Comparison of ENCODE assay signal across 7 mouse cellular contexts in genomic region chr19:12573266-12574011, GRCm38 (mm10). TPM values are rescaled to one million over a fixed set of nuclear protein-coding genes. Genes with fewer than 3 reads are reported as not detected.
DNase-seq lines count a peak whose midpoint lies in the region; ATAC-seq and TF ChIP-seq lines count a peak whose summit lies in the region.

No protein-coding gene starts in this region.

- peak overlapping the region; percentile 36 for H3K4me3 ChIP-seq in embryonic facial prominence, embryonic 11.5 days (ENCODE audit: low read depth, low read length)
- H3K4me3 ChIP-seq in limb, embryonic 11.5 days (ENCODE audit: low read depth, low read length), result peak overlapping the region; percentile 29
- H3K4me3 ChIP-seq in midbrain, embryonic 13.5 days (replicated peaks), result peak overlapping the region; percentile 40
- H3K4me3 ChIP-seq in small intestine, adult 2 months (ENCODE audit: low read depth, low read length), result peak overlapping the region; percentile 49

- peak overlapping the region; percentile 59 for H3K4me2 ChIP-seq in embryonic facial prominence, embryonic 11.5 days (ENCODE audit: low read depth, low read length)
- H3K4me2 ChIP-seq in limb, embryonic 11.5 days (ENCODE audit: low read depth, severe bottlenecking), result peak overlapping the region; percentile 53
- peak overlapping the region; percentile 60 for H3K4me2 ChIP-seq in midbrain, embryonic 13.5 days (replicated peaks)

- no peaks in the 10 kb centered on the region for H3K9me3 ChIP-seq in embryonic facial prominence, embryonic 11.5 days (replicated peaks; ENCODE audit: control insufficient read depth, low read length)
- no peaks in the 10 kb centered on the region for H3K9me3 ChIP-seq in limb, embryonic 11.5 days (ENCODE audit: control insufficient read depth, low read length)
- H3K9me3 ChIP-seq in midbrain, embryonic 13.5 days, result no peaks in the 10 kb centered on the region

- DNase-seq in adrenal gland, adult 8-10 months, result peak; percentile 74
- DNase-seq in embryonic facial prominence, embryonic 11.5 days (ENCODE audit: low spot score), result peak; percentile 88
- peak; percentile 100 for DNase-seq in heart, adult 11 months
- peak; percentile 86 for DNase-seq in kidney, adult 11 months
- DNase-seq in limb, embryonic 11.5 days (ENCODE audit: low spot score), result peak; percentile 72

- H3K9ac ChIP-seq in embryonic facial prominence, embryonic 11.5 days (replicated peaks; ENCODE audit: low read length), result peak overlapping the region; percentile 52
- peak overlapping the region; percentile 37 for H3K9ac ChIP-seq in limb, embryonic 11.5 days (ENCODE audit: low read length)
- H3K9ac ChIP-seq in midbrain, embryonic 13.5 days (replicated peaks), result peak overlapping the region; percentile 56

- no peaks in the 10 kb centered on the region for H3K27me3 ChIP-seq in embryonic facial prominence, embryonic 11.5 days (ENCODE audit: control insufficient read depth, insufficient read depth, low read length)
- H3K27me3 ChIP-seq in limb, embryonic 11.5 days (ENCODE audit: control insufficient read depth, insufficient read depth, low read length), result no peaks in the 10 kb centered on the region
- no peaks in the 10 kb centered on the region for H3K27me3 ChIP-seq in midbrain, embryonic 13.5 days
- no peaks in the 10 kb centered on the region for H3K27me3 ChIP-seq in small intestine, adult 2 months (ENCODE audit: control insufficient read depth, insufficient read depth, low read length)

- ATAC-seq in embryonic facial prominence, embryonic 11.5 days (replicated peaks; ENCODE audit: insufficient number of reproducible peaks, low FRiP score, low TSS enrichment, low read depth), result peak; percentile 99
- ATAC-seq in limb, embryonic 11.5 days (ENCODE audit: insufficient number of reproducible peaks, low FRiP score, low TSS enrichment, low read depth), result peak; percentile 96
- ATAC-seq in midbrain, embryonic 13.5 days, result peak; percentile 100

- H3K4me1 ChIP-seq in embryonic facial prominence, embryonic 11.5 days (ENCODE audit: control insufficient read depth, insufficient read depth, low read length), result no peaks in the 10 kb centered on the region
- H3K4me1 ChIP-seq in limb, embryonic 11.5 days (ENCODE audit: control insufficient read depth, insufficient read depth, low read length), result peaks cover 4% of the 10 kb centered on the region; the same call in 1 of the 2 replicates
- H3K4me1 ChIP-seq in midbrain, embryonic 13.5 days (replicated peaks), result peaks cover 13% of the 10 kb centered on the region
- peaks cover 8% of the 10 kb centered on the region for H3K4me1 ChIP-seq in small intestine, adult 2 months (ENCODE audit: control insufficient read depth, insufficient read depth, insufficient read length, low read length)

- 7% methylated on average over 14 of the region's 14 CpGs for WGBS in embryonic facial prominence, embryonic 11.5 days
- 11% methylated on average over 14 of the region's 14 CpGs for WGBS in limb, embryonic 11.5 days
- 6% methylated on average over 14 of the region's 14 CpGs for WGBS in midbrain, embryonic 13.5 days
- 8% methylated on average over 14 of the region's 14 CpGs for WGBS in small intestine, adult 2 months

- no peak for TF ChIP-seq POLR2A in small intestine, adult 2 months (IDR thresholded peaks at IDR 0.05; ENCODE audit: low read depth, low read length)

- H3K27ac ChIP-seq in embryonic facial prominence, embryonic 11.5 days (replicated peaks; ENCODE audit: low read depth, low read length), result no peak overlapping the region
- no peak overlapping the region for H3K27ac ChIP-seq in limb, embryonic 11.5 days (replicated peaks; ENCODE audit: low read depth, low read length)
- no peak overlapping the region for H3K27ac ChIP-seq in midbrain, embryonic 13.5 days
- H3K27ac ChIP-seq in small intestine, adult 2 months (ENCODE audit: insufficient read depth, low read depth, low read length), result peak overlapping the region; percentile 50

- no peaks in the 10 kb centered on the region; the same call in 1 of the 2 replicates for H3K36me3 ChIP-seq in embryonic facial prominence, embryonic 11.5 days (replicated peaks; ENCODE audit: control insufficient read depth, insufficient read depth, low read depth, low read length)
- no peaks in the 10 kb centered on the region; the same call in 1 of the 2 replicates for H3K36me3 ChIP-seq in limb, embryonic 11.5 days (ENCODE audit: control insufficient read depth, insufficient read depth, low read length)
- H3K36me3 ChIP-seq in midbrain, embryonic 13.5 days, result no peaks in the 10 kb centered on the region; the same call in 1 of the 2 replicates
- 0 out of 2 replicates have a peak, but pooled peaks cover 4% of the 10 kb centered on the region for H3K36me3 ChIP-seq in small intestine, adult 2 months (ENCODE audit: control insufficient read depth, insufficient read depth, low read length)

- TF ChIP-seq CTCF in small intestine, adult 2 months (IDR thresholded peaks at IDR 0.05; ENCODE audit: extremely low read depth, insufficient read length, insufficient replicate concordance, low read depth, low read length), result no peak

RNA-seq across cellular contexts. Expression of gene Gm4952, which starts 26.3 kb away (rescaled TPM):
- under 1 TPM in 1 of 4 experiments, not detected in 3; 0.16 TPM for total RNA-seq in adrenal gland, adult 8-10 months (2022)
- 0.13 and 0.18 TPM in 2 replicates for polyA plus RNA-seq in embryonic facial prominence, embryonic 11.5 days (2014; fragmentation: Nextera tagmentation; extraction: Ambion mirVana)
- polyA plus RNA-seq in limb, embryonic 11.5 days (2014; fragmentation: Nextera tagmentation; extraction: Ambion mirVana), result not detected in 2 replicates
- polyA plus RNA-seq in midbrain, embryonic 13.5 days (2015; fragmentation: Nextera tagmentation; extraction: Ambion mirVana), result not detected in 2 replicates
- 0.10 TPM in 1 of 2 replicates, not detected in the other for polyA plus RNA-seq in small intestine, adult 2 months (2012; rRNA removed)

RNA-seq across cellular contexts. Expression of gene Fam111a, which starts 27.9 kb away (rescaled TPM):
- total RNA-seq in adrenal gland, adult 8-10 months (2022), result 1 to 10 TPM; 2.2 to 5.5 (median 4.6) TPM
- 29.4 and 33.4 TPM in 2 replicates for polyA plus RNA-seq in embryonic facial prominence, embryonic 11.5 days (2014; fragmentation: Nextera tagmentation; extraction: Ambion mirVana)
- 24.9 and 26.5 TPM in 2 replicates for polyA plus RNA-seq in limb, embryonic 11.5 days (2014; fragmentation: Nextera tagmentation; extraction: Ambion mirVana)
- 9.5 TPM in 2 replicates for polyA plus RNA-seq in midbrain, embryonic 13.5 days (2015; fragmentation: Nextera tagmentation; extraction: Ambion mirVana)
- polyA plus RNA-seq in small intestine, adult 2 months (2012; rRNA removed), result 0.17 and 0.33 TPM in 2 replicates

RNA-seq across cellular contexts. Expression of gene Glyat, which starts 59.7 kb away (rescaled TPM):
- total RNA-seq in adrenal gland, adult 8-10 months (2022), result not detected
- polyA plus RNA-seq in embryonic facial prominence, embryonic 11.5 days (2014; fragmentation: Nextera tagmentation; extraction: Ambion mirVana), result not detected in 2 replicates
- polyA plus RNA-seq in limb, embryonic 11.5 days (2014; fragmentation: Nextera tagmentation; extraction: Ambion mirVana), result not detected in 2 replicates
- not detected in 2 replicates for polyA plus RNA-seq in midbrain, embryonic 13.5 days (2015; fragmentation: Nextera tagmentation; extraction: Ambion mirVana)
- polyA plus RNA-seq in small intestine, adult 2 months (2012; rRNA removed), result not detected in 2 replicates
